Mouse (Mus musculus) cerebellum, postnatal 4 days (tissue): ENCODE data around the gene Gm13288.
"Not testable (repeated sequence)": the region's sequence is repeated elsewhere in the genome, so short reads cannot be mapped to it uniquely, and the experiment has no call there.

Experiments used
- DNase-seq, 2 experiments: peaks; one replicate each; pipeline ENCODE4 v3.0.0; 2022; ENCODE audit warnings: low spot score in 2 of 2, mixed read lengths in 1 of 2

Gene Gm13288

GRCm38 (mm10) chr4:88805231-88805630, at the start of gene Gm13288:
Gm13288 (plus strand) TSS chr4:88805531.
- DNase-seq: not testable (repeated sequence)

GRCm38 (mm10) chr4:88756581-88757513, 48.5 kb upstream of the Gm13288 start:
- not testable (repeated sequence) for DNase-seq

GRCm38 (mm10) chr4:88757628-88758031, 47.7 kb upstream of the Gm13288 start:
- peak; percentile 86 to 90 for DNase-seq

- not testable (repeated sequence) for DNase-seq
Measured at GRCm38 (mm10) chr4:88758751-88759150, 46.6 kb upstream of the Gm13288 start.

- DNase-seq: peak; percentile 33 to 54
Measured at GRCm38 (mm10) chr4:88759610-88760268, 45.6 kb upstream of the Gm13288 start, which contains the start of gene Gm13283. Gm13283 (plus strand) TSS chr4:88760119.

- DNase-seq: peak in 1 of 2 experiments; percentile 66
Measured at GRCm38 (mm10) chr4:88760431-88760830, 44.9 kb upstream of the Gm13288 start.

GRCm38 (mm10) chr4:88761776-88762175, 43.6 kb upstream of the Gm13288 start:
- peak; percentile 73 to 77 for DNase-seq

GRCm38 (mm10) chr4:88762341-88762740, 43.0 kb upstream of the Gm13288 start:
- peak in 1 of 2 experiments; percentile 45 for DNase-seq

- DNase-seq: not testable (repeated sequence)
Measured at GRCm38 (mm10) chr4:88763384-88764018, 41.8 kb upstream of the Gm13288 start.

GRCm38 (mm10) chr4:88773534-88773933, 31.8 kb upstream of the Gm13288 start, which contains the start of gene Gm13290:
Gm13290 (plus strand) TSS chr4:88773834.
- not testable (repeated sequence) for DNase-seq

GRCm38 (mm10) chr4:88776622-88777021, 28.7 kb upstream of the Gm13288 start, which contains the start of gene Gm13289:
Gm13289 (plus strand) TSS chr4:88776922.
- not testable (repeated sequence) for DNase-seq

GRCm38 (mm10) chr4:88779550-88779949, 25.8 kb upstream of the Gm13288 start, which contains the start of gene Gm13272:
Gm13272 (plus strand) TSS chr4:88779850.
- DNase-seq: not testable (repeated sequence)

GRCm38 (mm10) chr4:88780320-88780719, 25.0 kb upstream of the Gm13288 start:
- not testable (repeated sequence) for DNase-seq

- not testable (repeated sequence) for DNase-seq
Measured at GRCm38 (mm10) chr4:88781831-88782230, 23.5 kb upstream of the Gm13288 start, which contains the start of gene Ifnz. Ifnz (plus strand) TSS chr4:88782131.

GRCm38 (mm10) chr4:88782335-88782734, 23.0 kb upstream of the Gm13288 start:
- not testable (repeated sequence) for DNase-seq

GRCm38 (mm10) chr4:88785409-88785808, 19.9 kb upstream of the Gm13288 start, which contains the start of gene Gm13276:
Gm13276 (plus strand) TSS chr4:88785709.
- DNase-seq: not testable (repeated sequence)

GRCm38 (mm10) chr4:88788402-88788801, 16.9 kb upstream of the Gm13288 start, which contains the start of gene Gm13277:
Gm13277 (plus strand) TSS chr4:88788632.
- peak; percentile 29 to 69 for DNase-seq

- DNase-seq: not testable (repeated sequence)
Measured at GRCm38 (mm10) chr4:88791250-88791649, 14.1 kb upstream of the Gm13288 start, which contains the start of gene Gm13278. Gm13278 (plus strand) TSS chr4:88791550.

- peak; percentile 42 to 64 for DNase-seq
Measured at GRCm38 (mm10) chr4:88793936-88794675, 11.2 kb upstream of the Gm13288 start, which contains the start of gene Gm13275. Gm13275 (plus strand) TSS chr4:88794487.

- not testable (repeated sequence) for DNase-seq
Measured at GRCm38 (mm10) chr4:88797097-88797496, 8.2 kb upstream of the Gm13288 start, which contains the start of gene Gm13279. Gm13279 (plus strand) TSS chr4:88797397.
